Mouse (Mus musculus) lung, adult 2 months (tissue): Measurements from ENCODE around the gene Gipr.

ENCODE experiments used
- CTCF ChIP-seq: fragments of 200-500 bp; IDR thresholded peaks from 2 replicates; pipeline ENCODE4 v1.5.1; 2011; ENCODE audit warnings: mild to moderate bottlenecking, low read length, control low read depth; ENCODE audit not compliant: insufficient read depth
- POLR2A ChIP-seq: fragments of 200-500 bp; IDR thresholded peaks from 2 replicates; pipeline ENCODE4 v1.6.1; 2011; ENCODE audit warnings: low read depth, mild to moderate bottlenecking, control low read depth, low read length, borderline replicate concordance; ENCODE audit errors: extremely low read depth

GRCm38 (mm10) chr7:19214369-19214768 lies 48.4 kb upstream of the Gipr start:
- no peak for TF ChIP-seq POLR2A
- TF ChIP-seq CTCF = no peak
